Mouse (Mus musculus): ENCODE data around the gene Rpp25l. TPM values are rescaled to one million over a fixed set of nuclear protein-coding genes. Genes with fewer than 3 reads are reported as not detected.

Rpp25l gene
- polyA plus RNA-seq, 1 experiment from 2014 or later, result 68.7 TPM

- no peak overlapping the region for H3K4me2 ChIP-seq (replicated peaks)
- H3K27me3 ChIP-seq, result 0 out of 2 replicates have a peak, but pooled peaks cover 8% of the 10 kb centered on the region
- peaks cover 81% of the 10 kb centered on the region for H3K36me3 ChIP-seq
- no peak for ATAC-seq (ENCODE audit: low FRiP score, low read depth)
- peaks cover 83% of the 10 kb centered on the region for H3K4me1 ChIP-seq
- H3K4me3 ChIP-seq, result no peak overlapping the region
- WGBS, result 89% methylated on average over 11 of the region's 11 CpGs
- H3K9me3 ChIP-seq, result no peaks in the 10 kb centered on the region
- H3K9ac ChIP-seq (replicated peaks), result no peak overlapping the region
- H3K27ac ChIP-seq (replicated peaks), result no peak overlapping the region
Observed at GRCm38 (mm10) chr4:41662723-41663122, 50.6 kb downstream of the Rpp25l start.

Other genes with a start within 250 kb of the Rpp25l start
- 11.9 and 12.6 TPM in 2 replicates for gene Kif24, start 248.6 kb downstream of the Rpp25l start, polyA plus RNA-seq (2016; fragmentation: Nextera tagmentation; extraction: Ambion mirVana)
- gene Nudt2, start 248.4 kb downstream of the Rpp25l start, polyA plus RNA-seq (2016; fragmentation: Nextera tagmentation; extraction: Ambion mirVana), result 56.9 and 63.5 TPM in 2 replicates
- gene AI464131, start 210.5 kb downstream of the Rpp25l start, polyA plus RNA-seq (2016; fragmentation: Nextera tagmentation; extraction: Ambion mirVana), result 8.5 and 8.7 TPM in 2 replicates
- gene 1110017D15Rik, start 196.2 kb downstream of the Rpp25l start, polyA plus RNA-seq (2016; fragmentation: Nextera tagmentation; extraction: Ambion mirVana), result 5.0 and 5.5 TPM in 2 replicates
- gene Fam219a, start 144.0 kb downstream of the Rpp25l start, polyA plus RNA-seq (2016; fragmentation: Nextera tagmentation; extraction: Ambion mirVana), result 11.4 and 11.9 TPM in 2 replicates
- gene Dnaic1, start 143.8 kb downstream of the Rpp25l start, polyA plus RNA-seq (2016; fragmentation: Nextera tagmentation; extraction: Ambion mirVana), result 2.3 and 2.5 TPM in 2 replicates
- 59.3 and 65.4 TPM in 2 replicates for gene Enho, start 73.2 kb downstream of the Rpp25l start, polyA plus RNA-seq (2016; fragmentation: Nextera tagmentation; extraction: Ambion mirVana)
- 35.0 and 43.5 TPM in 2 replicates for gene Cntfr, start 16.4 kb downstream of the Rpp25l start, polyA plus RNA-seq (2016; fragmentation: Nextera tagmentation; extraction: Ambion mirVana)
- 63.1 and 76.5 TPM in 2 replicates for gene Il11ra1, start 13.5 kb downstream of the Rpp25l start, polyA plus RNA-seq (2016; fragmentation: Nextera tagmentation; extraction: Ambion mirVana)
- gene Dctn3, start 9.6 kb upstream of the Rpp25l start, polyA plus RNA-seq (2016; fragmentation: Nextera tagmentation; extraction: Ambion mirVana), result 184 and 185 TPM in 2 replicates
- gene Arid3c, start 17.6 kb upstream of the Rpp25l start, polyA plus RNA-seq (2016; fragmentation: Nextera tagmentation; extraction: Ambion mirVana), result 0.26 and 0.54 TPM in 2 replicates
- gene Galt, start 41.7 kb upstream of the Rpp25l start, polyA plus RNA-seq (2016; fragmentation: Nextera tagmentation; extraction: Ambion mirVana), result 22.0 and 25.5 TPM in 2 replicates
- gene Sigmar1, start 42.6 kb upstream of the Rpp25l start, polyA plus RNA-seq (2016; fragmentation: Nextera tagmentation; extraction: Ambion mirVana), result 50.4 and 55.3 TPM in 2 replicates
- 119 and 134 TPM in 2 replicates for gene Ccl27a, start 60.7 kb upstream of the Rpp25l start, polyA plus RNA-seq (2016; fragmentation: Nextera tagmentation; extraction: Ambion mirVana)
- not detected in 2 replicates for gene Gm21541, start 190.1 kb upstream of the Rpp25l start, polyA plus RNA-seq (2016; fragmentation: Nextera tagmentation; extraction: Ambion mirVana)
- 4.7 and 4.9 TPM in 2 replicates for gene Gm20878, start 228.0 kb upstream of the Rpp25l start, polyA plus RNA-seq (2016; fragmentation: Nextera tagmentation; extraction: Ambion mirVana)